Mouse (Mus musculus) activated CD4-positive, CD25-positive, alpha-beta regulatory T cell, adult 4 months (primary cell): Measurements from ENCODE around the gene Spata17. TPM values are rescaled to one million over a fixed set of nuclear protein-coding genes. Genes with fewer than 3 reads are reported as not detected.

Source experiments
- ATAC-seq: one replicate; pipeline ENCODE4 v1.8.0; 2017
- polyA plus RNA-seq, 2 experiments: library from polyadenylated mRNA; unstranded; fragments of 100-300 nt; shearing (Covaris generic); gene quantifications; one replicate each; pipeline ENCODE4 v1.2.1; 2017

Spata17 gene
- polyA plus RNA-seq: under 1 TPM in 1 of 2 experiments, not detected in 1; 0.31 TPM

- ATAC-seq: peak; percentile 91
Observed at GRCm38 (mm10) chr1:187215181-187216116, at the start of gene Spata17, which contains the start of gene Gpatch2. TSS of gene Spata17 (minus strand) at chr1:187215465. TSS of gene Gpatch2 (plus strand) at chr1:187215508.

DNA sequence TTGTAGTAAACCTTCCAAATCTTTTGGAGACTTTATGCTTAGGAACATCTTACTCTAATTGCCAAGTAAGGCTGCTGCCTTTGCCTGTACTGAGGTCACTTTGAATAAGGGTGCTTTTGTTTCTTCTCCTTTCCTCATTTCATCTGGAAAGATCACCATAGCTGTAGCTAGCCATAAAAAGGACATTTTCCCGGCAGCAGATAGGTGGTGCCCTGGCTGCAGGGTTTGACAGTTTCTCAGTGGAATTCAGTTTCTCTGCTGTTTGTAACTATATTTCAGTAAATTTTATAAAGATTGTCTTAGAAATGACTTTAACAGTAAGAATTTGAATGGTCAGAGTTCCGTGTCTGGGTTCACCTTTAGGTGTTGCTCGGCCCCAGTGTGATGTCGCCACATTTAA lies 43.5 kb upstream of the Spata17 start:
- ATAC-seq: no peak

GRCm38 (mm10) chr1:187250741-187251262 lies 35.5 kb upstream of the Spata17 start:
- ATAC-seq: no peak

GRCm38 (mm10) chr1:187244734-187245133 lies 29.5 kb upstream of the Spata17 start:
- no peak for ATAC-seq

GRCm38 (mm10) chr1:187241329-187241728 lies 26.1 kb upstream of the Spata17 start:
- ATAC-seq: no peak

- no peak for ATAC-seq
Observed at GRCm38 (mm10) chr1:187240304-187240703, 25.0 kb upstream of the Spata17 start.

- no peak for ATAC-seq
Observed at GRCm38 (mm10) chr1:187238061-187238460, 22.8 kb upstream of the Spata17 start.

DNA sequence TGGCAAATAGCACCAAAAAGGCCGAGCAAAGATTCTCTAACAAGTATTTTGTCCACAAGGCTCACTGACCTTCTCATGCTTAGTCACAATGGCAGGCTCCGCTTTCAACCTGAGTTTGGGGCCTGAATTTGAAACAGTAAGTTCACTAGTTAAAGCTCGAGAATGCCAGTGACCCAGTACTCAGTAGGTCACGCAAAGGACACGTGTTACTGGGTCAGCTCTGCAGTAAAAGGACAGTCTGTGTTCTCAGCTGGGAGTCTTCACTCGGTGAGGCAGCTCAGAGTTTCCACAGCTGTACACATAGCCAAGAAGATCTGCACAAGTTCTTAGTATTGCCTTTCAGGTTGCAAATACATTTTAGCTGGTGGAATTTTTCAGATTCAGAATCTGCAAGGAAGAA lies 21.0 kb upstream of the Spata17 start:
- ATAC-seq: no peak

DNA sequence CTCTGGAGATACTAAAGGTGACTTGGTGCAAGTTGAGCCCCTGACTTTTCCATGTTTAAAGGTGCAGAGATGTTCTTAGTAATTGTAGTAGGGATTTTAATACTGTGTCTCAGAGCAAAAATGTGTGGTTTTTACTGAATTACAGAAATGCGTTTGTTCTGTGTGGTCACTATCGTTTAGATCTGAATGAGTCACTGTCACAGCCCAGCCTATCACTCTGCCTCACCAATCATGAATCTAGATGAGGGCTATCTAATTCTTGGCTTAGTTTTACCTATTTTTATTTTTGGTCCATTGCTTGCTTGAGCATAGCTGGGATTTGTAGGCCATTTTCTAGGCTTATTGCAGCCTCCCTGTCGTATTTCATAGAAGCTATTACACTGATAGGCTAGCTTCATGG lies 19.9 kb upstream of the Spata17 start:
- no peak for ATAC-seq

DNA sequence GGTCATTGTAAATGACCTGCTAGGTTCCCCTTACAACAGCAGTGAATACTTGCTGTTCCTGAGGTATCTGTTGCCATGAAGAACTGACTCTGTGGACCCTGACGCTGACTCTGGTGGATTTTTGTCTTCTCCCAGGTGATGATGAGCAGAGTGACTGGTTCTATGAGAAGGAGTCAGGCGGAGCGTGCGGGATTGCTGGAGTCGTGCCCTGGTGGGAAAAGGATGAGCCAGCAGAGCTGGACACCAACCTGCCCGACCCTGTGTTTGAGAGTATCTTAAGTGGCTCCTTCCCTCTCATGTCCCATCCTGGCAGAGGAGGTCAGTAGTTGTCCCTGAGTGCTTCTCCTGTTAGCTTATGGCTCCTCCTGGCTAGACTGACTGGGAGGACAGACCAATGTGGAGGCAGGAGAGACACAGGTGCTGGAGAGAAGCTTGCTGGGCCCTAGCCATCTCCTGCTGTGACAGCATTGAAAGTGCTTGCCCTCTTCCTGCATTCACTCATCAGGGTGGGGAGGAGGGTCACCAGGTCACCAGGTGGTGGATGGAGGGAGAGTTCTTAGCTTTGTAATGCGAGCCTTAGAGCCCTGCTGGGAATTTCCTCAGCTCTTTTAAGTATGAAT lies 17.8 kb upstream of the Spata17 start:
- ATAC-seq: no peak

- no peak for ATAC-seq
Observed at GRCm38 (mm10) chr1:187232196-187232955, 17.1 kb upstream of the Spata17 start.

DNA sequence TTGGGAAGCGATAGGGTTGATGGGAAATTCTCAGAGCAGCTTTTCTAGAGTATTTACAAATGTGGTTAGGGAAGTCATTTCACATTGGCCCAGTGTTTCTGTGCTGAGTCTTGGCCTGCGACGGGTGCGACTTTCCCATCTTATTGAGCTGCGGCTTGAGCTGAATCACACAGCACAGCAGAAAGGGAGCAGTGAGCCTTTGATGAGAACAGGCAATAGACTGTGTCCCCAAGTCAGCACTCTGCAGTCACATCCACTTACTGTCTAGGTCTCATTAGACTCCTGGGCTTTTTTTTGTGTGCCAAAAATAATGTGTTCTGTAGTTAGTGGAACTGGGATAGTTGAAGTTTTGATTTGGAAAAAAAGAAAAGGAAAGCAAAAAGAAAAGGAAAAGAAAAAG lies 15.0 kb upstream of the Spata17 start:
- no peak for ATAC-seq

DNA sequence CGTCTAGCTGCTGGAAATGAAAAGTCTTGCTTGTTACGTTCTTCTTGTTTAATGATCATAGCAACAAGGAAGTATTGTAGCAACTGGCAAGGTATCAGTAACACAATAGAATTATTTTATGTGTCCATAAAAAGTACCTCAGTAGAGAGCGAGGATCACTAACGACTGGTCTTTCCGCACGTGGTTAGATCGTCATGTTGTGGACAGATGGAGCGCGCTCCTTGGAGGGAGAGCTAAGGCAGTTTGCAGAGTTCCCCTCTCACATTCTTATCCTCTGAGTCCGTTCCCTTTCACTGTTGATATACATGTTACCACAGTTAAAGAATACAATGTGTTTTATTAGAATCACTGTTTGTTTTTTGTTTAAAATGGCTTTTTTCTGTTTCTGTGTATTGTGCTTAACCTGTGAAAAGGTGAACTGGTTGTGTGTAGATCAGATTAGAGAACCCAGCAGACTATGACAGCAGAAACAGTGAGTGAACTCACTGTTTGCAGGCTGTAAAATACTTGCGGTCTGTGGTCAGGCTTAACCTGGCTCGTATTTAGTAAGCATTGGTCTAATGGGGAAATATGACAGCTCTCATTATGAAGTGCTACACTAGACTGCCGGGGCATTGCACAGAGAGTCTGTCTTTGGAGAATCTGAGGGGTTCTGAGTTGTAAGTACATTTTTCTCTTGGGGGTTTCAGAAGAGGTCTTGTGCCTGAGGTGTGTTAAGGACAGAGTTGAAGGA lies 13.3 kb upstream of the Spata17 start:
- ATAC-seq: peak; percentile 91

DNA sequence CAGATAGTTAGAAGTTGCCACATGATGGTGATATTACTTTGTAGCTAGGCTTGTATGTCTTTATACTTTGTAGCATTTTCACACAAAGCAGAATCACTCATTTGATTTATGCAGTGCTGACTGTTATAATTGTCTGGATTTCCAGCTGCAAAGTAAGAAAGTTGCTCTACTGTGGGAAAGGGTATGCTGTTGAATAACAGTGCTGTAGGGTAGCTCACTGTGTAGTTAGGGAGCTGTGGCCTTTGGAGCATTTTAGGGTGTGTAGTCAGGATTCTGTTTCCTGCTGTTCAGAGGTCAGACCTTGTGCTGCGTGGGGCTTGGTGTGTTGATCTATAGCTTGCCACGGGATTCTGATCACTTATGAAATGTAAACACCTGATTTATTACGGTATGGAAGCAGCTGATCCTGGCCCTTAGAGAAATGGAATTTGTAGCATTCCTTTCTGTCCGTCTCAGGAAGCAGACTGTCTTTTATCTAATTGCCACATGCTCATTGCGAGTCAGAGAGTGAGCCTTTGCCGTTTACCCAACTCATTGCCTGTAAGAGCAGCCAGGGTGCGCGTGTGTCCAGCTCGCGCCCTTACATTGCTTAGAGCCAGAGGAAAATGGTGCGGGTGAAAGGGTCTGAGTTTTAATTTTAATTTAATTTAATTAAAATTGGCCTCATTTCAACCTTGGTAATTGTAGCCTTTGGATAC lies 11.2 kb upstream of the Spata17 start:
- no peak for ATAC-seq

- no peak for ATAC-seq
Observed at GRCm38 (mm10) chr1:187220756-187221155, 5.5 kb upstream of the Spata17 start.

DNA sequence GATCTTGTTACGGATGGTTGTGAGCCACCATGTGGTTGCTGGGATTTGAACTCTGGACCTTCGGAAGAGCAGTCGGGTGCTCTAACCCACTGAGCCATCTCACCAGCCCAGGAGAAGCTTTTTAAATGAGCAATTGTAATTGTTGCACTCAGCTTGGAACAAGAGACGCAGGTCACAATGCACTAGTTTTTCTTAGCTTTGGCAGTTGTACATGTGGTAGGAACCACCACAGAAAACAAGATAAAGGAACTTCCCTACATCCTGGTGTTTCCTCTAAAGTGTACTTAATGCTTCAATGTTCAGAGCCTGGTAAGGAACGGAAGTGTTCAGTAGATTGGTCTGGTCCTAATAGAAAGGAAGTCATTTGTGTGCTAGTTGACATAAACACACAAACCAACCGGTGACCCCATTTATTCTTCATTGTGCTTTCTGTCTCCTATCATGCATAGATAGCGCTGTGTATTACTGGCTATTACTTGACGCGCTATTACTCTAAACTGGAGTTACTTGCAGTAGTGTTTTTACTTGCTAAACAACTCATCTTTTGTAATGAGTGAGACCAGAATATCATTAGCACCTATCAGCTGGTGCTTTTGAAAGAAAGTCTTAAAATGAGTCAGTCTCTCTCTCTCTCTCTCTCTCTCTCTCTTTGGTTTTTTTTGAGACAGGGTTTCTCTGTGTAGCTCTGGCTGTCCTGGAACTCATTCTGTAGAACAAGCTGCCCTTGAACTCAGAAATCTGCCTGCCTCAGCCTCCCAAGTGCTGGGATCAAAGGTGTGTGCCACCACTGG lies 1.6 kb upstream of the Spata17 start:
- ATAC-seq: peak; percentile 7

DNA sequence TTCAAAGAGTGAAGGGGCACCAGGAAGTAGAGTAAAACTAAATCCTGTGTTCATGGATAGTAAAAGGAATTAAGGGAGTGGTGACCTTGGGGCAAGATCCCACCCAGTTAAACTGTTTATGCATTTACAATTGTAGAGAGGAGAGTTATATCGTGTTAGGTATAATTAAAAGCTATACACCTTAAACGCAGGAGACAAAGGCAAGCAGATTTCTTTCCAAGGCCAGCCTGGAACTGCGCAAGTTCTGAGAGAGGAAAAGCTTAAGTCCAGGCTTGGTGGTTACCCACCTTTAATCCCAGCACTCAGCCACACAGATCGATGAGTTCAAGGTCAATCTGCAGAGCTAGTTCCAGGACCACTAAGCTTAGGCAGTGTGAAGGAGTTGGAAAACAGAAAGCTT lies 4.5 kb downstream of the Spata17 start:
- no peak for ATAC-seq

DNA sequence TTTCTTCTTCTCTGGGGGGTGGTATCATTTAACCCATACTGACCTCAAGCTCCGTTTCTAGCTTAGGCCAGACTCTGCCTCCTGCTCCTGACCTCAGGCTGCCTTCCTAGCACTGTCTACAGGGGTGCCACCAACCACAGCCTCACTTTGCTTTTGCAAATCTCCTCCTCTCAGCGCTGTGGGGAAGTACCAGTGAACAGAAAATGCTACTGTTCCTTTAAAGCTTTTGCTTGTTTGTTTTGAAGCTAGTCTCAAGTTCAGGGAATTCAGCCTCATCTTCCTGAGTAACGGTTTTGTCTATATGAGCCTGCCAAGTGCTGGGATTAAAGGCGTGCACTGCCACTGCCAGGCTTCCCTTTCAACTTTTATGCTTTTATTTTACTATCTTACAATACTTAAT lies 5.8 kb downstream of the Spata17 start:
- ATAC-seq: no peak

GRCm38 (mm10) chr1:187205506-187205905 lies 9.8 kb downstream of the Spata17 start:
- ATAC-seq: no peak

GRCm38 (mm10) chr1:187178546-187178945 lies 36.7 kb downstream of the Spata17 start:
- ATAC-seq: no peak

GRCm38 (mm10) chr1:187175991-187176390 lies 39.3 kb downstream of the Spata17 start:
- ATAC-seq: no peak
